Mouse (Mus musculus) lung, postnatal 36 days (tissue): ENCODE measurements at regions not wholly inside any gene's neighbourhood (a gene's known extent, or its start where the extent isn't known, plus 50 kb on each side); places are given as distances from the start of the nearest gene placed in this dataset.

Source experiments
- DNase-seq: peaks from one replicate; pipeline ENCODE4 v3.0.0; 2022; ENCODE audit warnings: mixed read lengths

DNA sequence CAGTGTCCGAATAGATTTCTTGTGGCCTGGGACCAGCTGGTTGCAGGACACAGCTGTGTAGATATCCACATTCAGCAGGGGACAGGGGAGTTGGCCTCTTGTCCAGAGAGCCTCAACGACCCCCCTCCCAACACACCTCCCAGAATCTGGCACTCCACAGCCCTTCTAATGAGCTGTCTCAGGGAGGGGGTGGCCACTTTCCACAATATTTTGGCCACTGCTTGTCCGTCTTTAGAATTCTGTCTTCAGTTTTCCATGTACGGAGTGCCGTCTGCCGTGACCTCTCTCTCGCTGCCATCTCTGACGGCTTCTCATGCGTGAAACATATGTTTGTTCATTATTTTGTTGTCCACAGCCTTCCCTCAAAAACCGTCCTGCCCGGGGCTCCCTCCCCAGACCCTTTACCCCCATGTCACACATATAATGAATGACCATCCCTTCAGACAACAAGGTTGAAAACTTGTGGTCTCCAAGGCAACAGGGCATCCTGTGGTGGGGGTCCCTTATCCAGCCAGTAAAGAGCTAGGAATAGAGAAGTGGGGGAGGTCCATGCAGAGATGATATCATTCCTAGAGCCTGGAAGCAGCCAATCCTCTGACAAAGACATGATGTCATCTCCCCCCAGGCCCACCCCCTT is 200.3 kb downstream of the Sox9 start:
- no peak for DNase-seq

DNA sequence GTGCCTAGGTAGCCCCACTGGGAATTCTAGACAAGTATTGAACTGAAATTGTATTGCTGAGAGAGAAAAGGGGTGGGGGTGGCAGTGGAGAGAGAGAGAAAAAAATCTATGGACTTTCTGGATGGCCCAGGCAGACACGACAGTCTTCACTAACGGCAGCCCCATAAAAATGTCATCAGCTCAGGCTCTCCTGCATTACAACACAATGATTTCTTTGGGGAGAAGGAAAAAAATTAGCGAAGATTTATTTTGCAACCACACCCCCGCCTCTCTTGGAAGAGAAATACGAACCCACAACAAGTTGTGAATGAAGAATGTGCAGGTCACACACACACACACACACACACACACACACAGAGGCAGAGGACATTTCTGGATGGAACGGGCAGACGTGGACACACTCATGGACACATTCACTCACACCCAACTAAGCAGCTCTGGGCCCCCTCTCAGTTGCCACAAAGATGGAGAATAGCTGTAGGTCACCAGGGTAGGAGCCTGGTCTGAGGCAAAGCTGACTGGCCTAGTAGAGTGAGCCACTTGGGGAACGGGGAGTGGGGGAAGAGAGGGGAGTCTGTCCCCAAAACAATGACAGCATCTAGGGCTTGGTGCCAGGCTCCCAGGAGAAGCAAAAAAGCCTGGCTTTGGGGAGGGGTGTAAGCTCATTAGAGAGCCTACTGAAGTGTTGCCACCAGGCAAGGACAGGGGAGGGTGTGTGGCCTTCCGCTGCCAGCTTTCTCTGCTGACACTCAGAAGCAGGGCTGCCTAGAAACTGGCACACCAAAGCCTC is 201.0 kb downstream of the Sox9 start:
- no peak for DNase-seq

DNA sequence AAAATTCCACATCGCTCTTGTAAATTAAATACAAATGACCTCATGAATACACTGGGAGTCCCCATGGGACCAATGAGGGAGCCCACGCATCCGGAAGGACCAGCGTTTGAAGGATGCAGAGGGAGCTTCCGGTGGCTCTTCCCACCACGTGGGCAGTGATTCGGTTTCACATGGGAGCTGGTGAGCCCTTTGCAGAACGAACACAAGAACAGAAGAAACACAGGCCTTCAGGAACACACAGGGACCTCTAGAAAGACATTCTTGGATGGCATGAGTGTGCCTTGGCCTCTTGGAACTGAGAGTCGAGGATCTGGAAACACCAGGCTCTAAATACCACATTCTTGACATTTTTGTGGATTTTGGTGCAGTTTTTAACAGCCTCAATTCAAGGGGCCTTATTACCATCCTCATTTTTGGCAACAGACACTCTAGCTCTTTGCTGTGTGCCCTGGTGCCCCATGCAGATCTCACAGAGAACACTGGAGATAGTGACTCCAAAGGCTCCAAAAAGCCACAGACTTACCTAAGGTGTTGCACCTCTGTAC is 204.1 kb downstream of the Sox9 start:
- DNase-seq: no peak

DNA sequence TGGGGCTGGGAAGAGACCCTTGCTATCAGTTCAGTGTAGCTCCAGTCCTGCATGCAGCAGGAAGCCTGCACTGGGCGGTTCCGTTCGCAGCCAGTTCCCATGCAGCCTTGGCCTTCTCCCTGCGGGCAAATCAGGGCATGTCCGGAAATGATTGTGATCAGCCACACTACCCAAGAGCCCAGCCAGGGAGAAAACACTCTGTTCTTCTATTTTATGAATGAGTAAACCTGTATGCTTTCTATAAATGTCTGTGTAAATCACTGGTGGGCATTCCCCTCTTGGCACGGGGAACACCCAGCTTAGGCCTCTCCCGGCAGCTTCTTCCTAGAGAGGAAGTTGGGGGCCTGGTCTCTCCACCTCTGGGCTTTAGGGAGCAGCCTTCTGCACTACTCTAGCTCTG is 205.8 kb downstream of the Sox9 start:
- peak; percentile 52 for DNase-seq

DNA sequence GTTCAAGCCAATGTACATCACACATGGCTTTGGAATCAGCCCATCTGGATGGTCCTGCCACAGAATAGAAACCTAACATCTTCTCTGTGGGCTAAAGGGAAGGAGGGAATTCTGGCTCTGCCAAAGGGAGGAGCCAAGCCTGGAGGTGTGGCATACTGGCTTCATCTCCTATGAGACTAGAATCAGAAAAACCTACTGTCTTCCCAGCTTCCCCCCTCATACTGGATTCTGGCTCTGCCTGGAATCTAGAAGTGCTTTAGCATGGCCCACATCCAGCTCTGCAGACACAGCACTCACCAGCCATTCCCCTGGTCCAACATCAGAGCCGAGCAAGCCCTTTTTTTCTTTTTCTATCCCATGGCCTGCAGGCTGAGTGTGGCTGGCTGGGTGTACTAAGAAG is 206.9 kb downstream of the Sox9 start:
- DNase-seq: no peak

DNA sequence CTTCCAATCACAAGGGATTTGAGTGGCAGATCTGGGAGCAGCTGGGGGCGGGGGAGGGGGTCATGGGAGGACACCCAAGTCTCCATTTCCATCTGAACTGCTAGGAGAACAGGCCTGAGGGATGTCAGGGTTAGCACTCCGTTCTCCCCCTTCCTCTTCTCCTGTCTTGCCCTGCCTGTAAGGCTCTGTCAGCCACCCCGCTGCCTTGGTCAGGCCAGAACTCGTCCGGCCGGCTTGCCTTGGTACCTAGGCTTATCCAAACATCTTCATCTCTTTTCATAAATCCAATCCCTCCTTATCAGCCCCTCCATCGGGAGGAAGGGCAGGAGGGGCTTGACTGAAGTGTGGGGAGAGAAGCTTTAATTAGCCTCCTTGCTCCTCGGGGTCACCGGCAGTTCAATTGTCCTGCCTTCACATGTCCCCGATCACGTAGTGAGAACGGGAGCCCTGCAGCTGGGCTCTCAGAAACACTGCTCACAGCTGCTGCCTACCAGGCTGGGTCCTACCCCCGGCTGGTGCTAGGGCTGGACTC is 208.0 kb downstream of the Sox9 start:
- DNase-seq: no peak

DNA sequence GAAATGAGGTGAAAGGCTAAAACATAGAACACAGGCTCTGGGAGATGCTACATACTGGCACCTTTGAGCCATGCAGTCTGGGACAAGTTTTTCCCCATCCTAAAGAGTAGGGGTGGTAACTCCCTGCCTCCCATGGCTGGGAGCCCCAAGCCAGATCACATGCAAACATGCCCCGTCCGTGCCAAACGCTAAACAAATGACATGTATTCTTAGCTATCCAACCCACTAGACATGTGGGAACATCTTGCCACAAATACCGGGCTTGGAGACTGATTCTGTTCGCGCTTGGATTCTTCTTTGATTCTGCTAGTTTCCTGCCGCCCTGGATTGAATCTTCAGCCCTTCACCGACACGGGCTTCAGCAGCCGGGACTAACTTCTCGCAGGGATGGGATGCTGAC is 208.7 kb downstream of the Sox9 start:
- no peak for DNase-seq

DNA sequence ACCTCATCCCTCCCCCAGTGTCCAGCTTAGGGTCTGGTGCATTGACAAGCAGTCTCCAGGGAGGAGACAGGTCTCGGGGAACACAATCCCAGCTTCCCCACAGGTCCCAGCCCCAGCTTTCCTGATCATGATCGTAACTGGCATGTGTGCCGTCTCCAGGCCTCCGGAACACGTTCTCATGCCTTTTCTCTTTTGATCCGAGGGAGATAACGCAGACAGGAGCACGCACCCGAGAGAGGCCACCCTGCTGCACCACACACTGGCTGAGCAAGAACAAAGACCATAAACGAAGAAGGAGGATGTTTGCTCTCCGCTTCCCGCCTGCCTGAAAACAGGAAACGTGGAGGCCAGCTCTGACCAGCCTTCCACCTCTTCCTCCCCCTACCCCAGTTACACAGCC is 209.8 kb downstream of the Sox9 start:
- peak; percentile 45 for DNase-seq

DNA sequence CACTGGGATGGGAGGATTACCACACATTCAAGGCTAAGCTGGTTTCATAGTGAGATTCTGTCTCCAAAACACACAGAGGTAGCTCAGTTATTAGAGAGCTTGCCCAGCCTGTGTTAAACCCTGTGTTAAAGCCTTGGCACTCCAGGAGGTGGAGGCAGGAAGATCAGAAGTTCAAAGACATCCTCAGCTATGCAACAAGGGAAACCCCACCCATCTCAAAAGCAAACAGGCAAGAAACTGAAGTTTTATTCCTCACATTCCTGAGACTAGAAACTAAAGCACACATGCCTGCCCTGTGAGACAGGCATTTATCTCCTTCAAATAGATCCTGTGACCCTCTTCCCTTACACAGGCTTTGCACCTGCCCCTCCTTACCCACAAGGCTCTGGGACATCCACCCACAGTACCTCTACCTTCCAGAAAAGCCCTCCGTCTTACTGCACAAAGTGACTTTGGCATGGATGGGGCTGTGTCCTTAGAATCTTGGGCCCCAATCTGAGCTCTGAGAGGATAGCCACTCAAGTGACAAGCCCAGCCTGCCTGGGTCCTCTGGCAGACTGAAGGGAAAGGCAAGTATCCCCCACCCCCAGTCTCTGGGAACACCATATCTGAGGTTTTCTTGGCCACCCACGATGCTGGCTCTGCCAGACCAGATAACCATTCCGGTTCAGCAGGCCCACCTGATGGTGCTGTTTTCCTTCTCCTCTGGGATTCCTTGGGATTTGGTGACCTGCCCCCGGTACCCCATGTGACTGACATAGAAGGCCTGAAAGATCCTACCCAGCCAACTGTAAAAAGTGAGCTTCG is 217.0 kb downstream of the Sox9 start:
- no peak for DNase-seq

DNA sequence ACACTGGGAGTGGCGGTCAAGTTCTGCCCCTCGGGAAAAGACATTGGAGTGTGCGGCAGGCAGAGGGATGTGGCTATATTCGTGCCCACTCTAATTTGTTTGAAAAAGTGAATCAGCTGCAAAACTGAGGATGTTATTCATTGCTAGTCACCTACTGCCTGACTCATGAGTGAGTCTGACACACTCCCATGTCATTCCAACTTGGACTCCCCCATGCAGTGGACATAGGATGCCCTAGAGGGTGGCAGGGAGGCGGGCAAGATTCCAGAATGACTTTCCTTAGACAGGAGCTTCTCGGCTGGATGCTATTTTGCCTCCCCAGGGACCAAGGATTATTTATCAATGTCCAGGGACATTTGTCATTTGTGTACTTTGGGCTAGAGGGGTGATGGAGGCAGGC is 219.0 kb downstream of the Sox9 start:
- no peak for DNase-seq

DNA sequence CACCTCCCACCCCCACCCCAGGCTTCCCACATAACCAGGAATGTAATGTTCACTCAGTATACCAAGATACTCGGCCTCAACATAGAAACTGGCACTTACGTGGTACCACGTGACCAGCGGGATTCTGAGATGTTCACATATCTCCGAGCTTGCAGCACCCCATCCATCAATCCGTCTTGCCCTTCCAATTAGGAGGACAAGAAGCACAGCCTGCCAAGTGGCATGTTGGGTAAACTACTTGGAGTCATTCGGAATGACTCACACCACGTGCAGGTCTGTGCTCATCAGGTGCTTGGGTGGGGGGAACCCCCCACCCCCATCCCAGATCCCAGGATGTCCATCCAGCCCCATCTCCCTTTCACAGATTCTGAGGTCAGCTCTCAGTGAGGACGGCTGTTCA is 223.9 kb downstream of the Sox9 start:
- DNase-seq: no peak

DNA sequence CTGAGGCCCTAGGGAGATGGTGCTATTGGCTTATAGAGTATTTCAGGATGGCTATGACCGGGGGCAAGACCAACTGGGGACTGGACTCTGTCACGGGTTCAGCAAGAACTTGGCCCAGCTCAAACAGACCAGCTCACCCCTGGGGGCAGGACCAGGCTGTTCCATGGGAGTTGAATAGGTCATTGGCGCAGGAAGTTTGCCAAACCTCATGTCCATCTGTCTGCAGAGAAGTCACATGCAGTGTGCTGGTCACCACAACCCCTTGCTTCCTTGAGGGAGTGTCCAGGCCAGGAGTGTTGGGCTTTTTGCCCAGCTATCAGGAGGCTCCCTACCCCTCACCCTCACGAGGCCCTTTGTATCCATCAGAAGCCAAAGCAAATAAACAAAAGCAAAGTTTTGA is 226.5 kb downstream of the Sox9 start:
- DNase-seq: peak; percentile 49

DNA sequence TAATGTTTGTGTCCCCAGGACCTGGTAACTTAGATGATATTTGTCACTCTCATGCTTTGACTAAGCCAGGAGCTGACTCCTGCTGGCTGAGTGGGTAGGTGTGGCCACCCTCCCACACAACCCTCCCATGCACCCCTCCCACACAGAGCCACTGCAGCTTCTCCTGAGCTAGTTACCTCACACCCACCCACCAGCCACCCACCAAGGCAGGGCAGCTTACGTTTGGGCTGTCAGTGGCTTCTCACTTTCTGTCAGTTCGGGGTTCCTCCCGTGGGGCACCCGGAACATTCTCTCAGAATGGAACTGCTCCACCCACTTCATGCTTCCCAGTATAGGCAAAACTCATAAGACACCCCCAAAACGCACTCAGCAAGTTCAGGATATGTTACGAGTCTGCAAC is 227.4 kb downstream of the Sox9 start:
- DNase-seq: no peak

DNA sequence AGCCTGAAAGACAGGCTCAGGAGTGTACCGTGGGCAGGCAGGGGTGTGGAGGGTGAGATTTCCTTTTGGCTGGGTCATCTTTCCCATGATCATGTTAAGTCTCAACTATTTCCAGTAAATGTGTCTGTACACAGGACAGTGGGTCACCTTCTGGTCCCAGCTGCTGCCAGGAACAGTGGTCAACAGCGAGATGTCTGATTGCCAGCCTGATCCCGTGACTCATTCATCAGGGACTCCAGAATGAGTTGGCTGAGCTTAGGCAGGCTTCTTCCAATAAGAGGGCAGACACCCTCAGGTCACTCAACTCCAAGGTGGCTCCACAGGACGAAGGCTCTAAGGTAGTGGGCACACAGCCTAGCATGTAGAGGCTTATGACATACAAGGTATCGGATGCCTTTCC is 228.9 kb downstream of the Sox9 start:
- no peak for DNase-seq

DNA sequence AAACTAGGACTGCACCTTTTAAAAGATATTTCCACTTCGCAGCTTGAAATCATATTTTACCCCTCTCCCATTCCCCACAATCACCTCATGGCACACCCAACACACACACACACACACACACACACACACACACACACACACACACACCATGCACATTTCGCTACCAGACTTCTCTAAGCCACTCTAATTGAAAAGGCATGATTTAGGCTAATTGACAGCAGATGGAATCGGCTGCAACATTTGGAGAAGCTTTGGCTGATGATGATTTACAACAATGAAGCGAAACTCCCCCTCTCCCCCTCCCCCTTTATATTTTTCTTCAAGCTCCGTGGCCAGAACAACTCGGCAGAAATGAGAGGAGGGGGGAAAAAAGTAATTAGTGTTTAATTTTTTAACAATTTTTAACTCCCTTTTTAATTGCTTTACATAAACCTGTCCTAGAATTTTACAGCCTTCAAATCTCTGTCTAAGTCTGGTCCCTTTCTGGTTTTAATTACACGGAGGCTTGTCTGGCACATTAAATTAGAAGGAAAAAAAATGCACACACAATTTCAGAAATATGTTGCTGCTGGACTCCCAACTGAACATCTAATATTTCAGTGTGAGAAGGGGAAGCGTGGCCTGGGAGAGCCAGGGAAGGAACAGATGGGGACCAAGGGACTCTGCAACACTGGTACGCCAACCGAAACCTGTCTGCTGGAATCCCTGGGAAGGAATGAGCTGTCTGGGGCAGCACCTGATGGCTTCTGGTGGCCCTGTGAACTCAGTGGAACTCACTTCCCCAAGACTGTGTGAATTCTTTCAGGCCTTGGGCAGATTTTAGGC is 232.4 kb downstream of the Sox9 start:
- no peak for DNase-seq

DNA sequence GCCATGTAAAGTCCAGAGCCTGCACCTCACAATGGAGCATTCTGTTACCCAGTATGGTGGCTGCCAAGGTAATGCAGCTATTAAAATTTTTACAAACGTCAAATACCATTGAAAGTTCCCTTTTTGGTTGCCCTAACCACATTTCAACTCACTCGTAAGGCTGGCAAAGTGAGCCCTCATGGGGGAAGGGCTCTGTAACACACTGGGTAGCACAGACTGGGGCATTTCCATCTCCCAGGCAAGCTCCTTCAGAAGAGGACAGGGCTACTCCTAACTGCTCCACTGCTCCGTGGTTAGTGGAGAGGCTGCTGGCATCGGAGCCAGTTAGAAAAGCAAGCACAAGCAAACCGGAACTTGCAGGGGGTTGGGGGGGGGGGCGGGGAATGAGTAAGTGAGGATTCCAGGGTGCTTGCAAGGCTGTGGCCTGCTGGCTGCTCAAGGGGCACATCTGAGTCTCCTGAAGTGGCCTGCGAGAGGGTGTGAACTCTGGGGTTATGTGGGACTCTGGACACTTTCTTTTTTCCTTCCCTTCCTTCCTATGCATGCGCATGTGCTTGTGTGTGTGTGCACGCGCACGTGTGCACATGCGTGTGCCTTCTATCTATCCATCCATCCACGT is 233.8 kb downstream of the Sox9 start:
- DNase-seq: no peak

DNA sequence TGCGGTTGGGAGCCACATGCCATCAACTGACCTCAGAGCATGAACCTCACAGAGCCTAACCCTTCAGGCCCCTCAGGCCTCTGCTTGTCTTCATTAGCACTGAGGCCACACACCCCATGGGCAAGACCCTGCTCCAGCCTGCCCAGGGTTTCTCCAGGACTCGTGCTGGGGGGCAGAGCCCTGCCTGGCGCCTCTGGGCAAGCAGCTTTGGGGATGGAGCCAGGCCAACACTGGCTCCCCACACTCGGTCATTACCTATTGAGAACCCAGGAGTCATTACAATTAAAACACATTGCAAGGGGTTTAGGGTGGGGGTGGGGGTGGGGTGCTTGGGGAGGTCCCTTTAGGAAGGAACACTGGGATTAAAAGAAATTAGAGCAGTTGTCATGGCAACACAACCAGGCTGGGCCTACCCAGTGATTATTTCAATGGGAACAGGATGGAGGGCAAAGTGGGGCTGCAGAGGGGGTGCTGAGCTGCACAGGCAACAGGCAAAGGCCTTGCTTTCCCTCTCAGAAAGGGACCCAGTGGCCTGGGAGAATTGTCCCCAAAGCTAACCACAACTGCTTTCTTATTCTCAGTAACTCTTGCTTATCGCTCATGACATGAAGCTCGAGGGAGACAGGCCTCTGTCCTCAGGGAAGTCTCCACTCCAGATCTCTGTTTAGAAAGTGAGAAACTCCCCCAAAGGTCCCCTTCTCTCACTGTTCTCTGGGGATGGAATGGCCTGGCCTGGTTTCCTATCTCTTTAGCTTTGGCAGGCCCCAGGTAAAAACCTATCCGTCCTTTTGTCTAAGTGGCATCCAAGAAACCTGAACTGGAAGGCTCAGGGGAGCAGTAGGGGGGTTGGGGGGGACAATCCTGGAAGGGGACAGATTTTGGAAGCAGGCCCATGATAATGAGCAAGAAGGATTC is 235.0 kb downstream of the Sox9 start:
- DNase-seq: no peak

DNA sequence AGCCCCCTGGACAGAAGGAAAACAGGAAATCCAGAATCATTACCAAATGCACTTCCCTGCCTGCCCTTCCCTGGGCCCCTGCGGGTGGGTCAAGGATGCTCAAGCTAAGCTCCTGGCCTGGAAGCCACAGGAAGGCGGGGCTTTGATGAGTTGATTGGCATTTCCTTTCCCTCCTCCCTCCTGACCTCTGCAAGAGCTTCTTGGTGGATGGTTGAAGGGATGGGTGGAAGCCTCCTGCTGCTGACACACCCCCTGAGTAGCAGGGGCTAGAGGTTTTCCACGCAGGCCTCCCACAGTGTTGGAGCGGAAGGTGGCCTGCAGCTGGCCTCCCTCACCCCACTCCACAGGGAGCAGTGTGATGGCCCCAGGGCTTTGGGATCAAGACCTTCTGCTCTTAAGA is 239.5 kb downstream of the Sox9 start:
- DNase-seq: no peak

DNA sequence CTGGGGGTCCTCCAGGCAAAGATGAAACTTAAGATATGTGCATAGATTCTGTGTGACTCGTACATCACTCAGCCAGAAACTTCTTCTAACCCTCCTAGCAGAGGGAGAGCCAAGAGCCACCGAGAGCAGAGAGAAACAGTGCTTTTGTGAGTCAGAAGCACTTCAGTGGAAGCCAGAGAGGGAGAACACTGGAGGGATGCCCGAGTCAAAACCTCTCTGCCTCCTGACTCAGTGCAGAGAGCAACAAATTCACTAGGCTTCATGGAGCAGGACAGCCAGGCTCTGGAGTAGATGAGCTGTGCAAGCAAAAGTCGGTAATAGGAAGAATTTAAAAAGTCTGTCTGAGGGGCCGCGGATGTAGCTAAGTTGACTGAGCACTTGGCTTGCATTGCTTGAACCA is 245.0 kb downstream of the Sox9 start:
- DNase-seq: no peak

DNA sequence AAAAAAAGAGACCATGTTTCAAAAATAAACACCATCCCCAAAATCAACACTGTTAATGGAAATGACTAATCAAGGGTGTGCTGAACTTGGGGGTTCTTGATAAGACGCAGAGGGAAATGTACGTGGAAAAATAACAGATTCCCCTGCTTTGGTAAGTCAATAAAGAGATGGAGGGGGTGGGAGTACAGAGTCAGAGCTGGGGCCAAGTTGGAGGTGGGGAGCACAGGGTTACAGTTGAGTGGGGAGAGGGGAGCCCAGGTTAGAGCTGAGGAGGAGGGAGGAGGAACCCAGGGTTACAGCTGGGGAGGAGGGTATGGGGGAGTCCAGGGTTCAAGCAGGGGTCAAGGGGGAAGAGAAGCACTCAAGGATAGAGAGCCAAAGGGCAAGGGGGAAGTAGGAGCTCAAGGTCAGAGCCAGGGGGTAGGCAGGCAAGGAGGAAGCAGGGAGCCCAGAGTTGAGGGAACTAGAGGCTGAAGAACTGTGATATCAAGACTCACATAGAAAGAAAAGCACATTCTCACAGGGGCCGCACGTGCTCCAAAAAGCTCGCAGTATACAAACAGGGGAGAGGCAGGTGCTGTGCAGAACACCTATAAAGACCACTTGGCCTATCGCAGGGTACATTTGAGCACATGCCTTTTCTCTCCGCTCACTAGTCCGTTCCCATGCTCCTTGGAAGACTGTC is 246.4 kb downstream of the Sox9 start:
- DNase-seq: no peak
